Mouse (Mus musculus): ENCODE measurements around the gene Sp1. TPM values are rescaled to one million over a fixed set of nuclear protein-coding genes. Genes with fewer than 3 reads are reported as not detected.

Sp1 gene
- total and polyA plus RNA-seq, 2 experiments from 2014 or later = 2.8 to 20.9 TPM

GRCm38 (mm10) chr15:102483136-102483535 is 77.2 kb downstream of the Sp1 start:
- Histone ChIP-seq H3K4me3 (ENCODE audit: low read depth, low read length) (no peak overlapping the region), H3K36me3 (ENCODE audit: insufficient read depth, low read length) (peaks cover 40% of the 10 kb centered on the region), H3K4me1 (ENCODE audit: insufficient read depth, low read length) (no peaks in the 10 kb centered on the region), H3K9me3 (ENCODE audit: low read length) (no peaks in the 10 kb centered on the region), H3K9ac (replicated peaks; ENCODE audit: low read length, poor library complexity, severe bottlenecking) (no peak overlapping the region), H3K27me3 (ENCODE audit: insufficient read depth, low read length) (no peaks in the 10 kb centered on the region), H3K4me2 (ENCODE audit: low read depth, low read length, poor library complexity, severe bottlenecking) (no peak overlapping the region), H3K27ac (ENCODE audit: low read depth, low read length) (no peak overlapping the region)
- 89% methylated on average over 3 of the region's 3 CpGs for WGBS
- DNase-seq (ENCODE audit: low spot score) (no peak), ATAC-seq (ENCODE audit: low FRiP score) (no peak)
- TF ChIP-seq CTCF (IDR thresholded peaks at IDR 0.05) = no peak

GRCm38 (mm10) chr15:102485853-102486252 is 79.9 kb downstream of the Sp1 start:
- DNase-seq (ENCODE audit: low spot score) (no peak), ATAC-seq (ENCODE audit: low FRiP score) (no peak)
- Histone ChIP-seq H3K4me3 (ENCODE audit: low read depth, low read length) (no peak overlapping the region), H3K27ac (ENCODE audit: low read depth, low read length) (no peak overlapping the region), H3K9me3 (ENCODE audit: low read length) (no peaks in the 10 kb centered on the region), H3K9ac (replicated peaks; ENCODE audit: low read length, poor library complexity, severe bottlenecking) (no peak overlapping the region), H3K27me3 (ENCODE audit: insufficient read depth, low read length) (no peaks in the 10 kb centered on the region), H3K36me3 (ENCODE audit: insufficient read depth, low read length) (peaks cover 51% of the 10 kb centered on the region), H3K4me1 (ENCODE audit: insufficient read depth, low read length) (no peaks in the 10 kb centered on the region), H3K4me2 (ENCODE audit: low read depth, low read length, poor library complexity, severe bottlenecking) (no peak overlapping the region)
- WGBS = 94% methylated on average over 12 of the region's 12 CpGs
- TF ChIP-seq CTCF (IDR thresholded peaks at IDR 0.05) = no peak

Other genes with a start within 250 kb of the Sp1 start
- 42.9 and 57.7 TPM in 2 replicates for gene Zfp740, start 202.9 kb upstream of the Sp1 start, total RNA-seq (2014; rRNA removed)
- gene Zfp740, start 202.9 kb upstream of the Sp1 start, polyA plus RNA-seq (2015; fragmentation: Nextera tagmentation; extraction: Ambion mirVana) = 25.1 and 27.6 TPM in 2 replicates
- gene Csad, start 201.4 kb upstream of the Sp1 start, total RNA-seq (2014; rRNA removed) = 30.3 and 47.5 TPM in 2 replicates
- 32.8 and 34.6 TPM in 2 replicates for gene Csad, start 201.4 kb upstream of the Sp1 start, polyA plus RNA-seq (2015; fragmentation: Nextera tagmentation; extraction: Ambion mirVana)
- gene Itgb7, start 174.2 kb upstream of the Sp1 start, total RNA-seq (2014; rRNA removed) = 0.88 and 1.5 TPM in 2 replicates
- 1.1 and 1.2 TPM in 2 replicates for gene Itgb7, start 174.2 kb upstream of the Sp1 start, polyA plus RNA-seq (2015; fragmentation: Nextera tagmentation; extraction: Ambion mirVana)
- gene Rarg, start 148.6 kb upstream of the Sp1 start, total RNA-seq (2014; rRNA removed) = 4.4 and 12.6 TPM in 2 replicates
- 3.9 and 4.2 TPM in 2 replicates for gene Rarg, start 148.6 kb upstream of the Sp1 start, polyA plus RNA-seq (2015; fragmentation: Nextera tagmentation; extraction: Ambion mirVana)
- not detected in 2 replicates for gene Gm9918, start 135.6 kb upstream of the Sp1 start, total RNA-seq (2014; rRNA removed)
- gene Gm9918, start 135.6 kb upstream of the Sp1 start, polyA plus RNA-seq (2015; fragmentation: Nextera tagmentation; extraction: Ambion mirVana) = not detected in 2 replicates
- 43.3 and 59.3 TPM in 2 replicates for gene Mfsd5, start 126.7 kb upstream of the Sp1 start, total RNA-seq (2014; rRNA removed)
- 63.5 and 67.3 TPM in 2 replicates for gene Mfsd5, start 126.7 kb upstream of the Sp1 start, polyA plus RNA-seq (2015; fragmentation: Nextera tagmentation; extraction: Ambion mirVana)
- gene Espl1, start 109.9 kb upstream of the Sp1 start, total RNA-seq (2014; rRNA removed) = 2.7 and 4.5 TPM in 2 replicates
- gene Espl1, start 109.9 kb upstream of the Sp1 start, polyA plus RNA-seq (2015; fragmentation: Nextera tagmentation; extraction: Ambion mirVana) = 1.7 and 2.7 TPM in 2 replicates
- gene Pfdn5, start 80.0 kb upstream of the Sp1 start, total RNA-seq (2014; rRNA removed) = 145 and 153 TPM in 2 replicates
- gene Pfdn5, start 80.0 kb upstream of the Sp1 start, polyA plus RNA-seq (2015; fragmentation: Nextera tagmentation; extraction: Ambion mirVana) = 525 and 567 TPM in 2 replicates
- gene Myg1, start 74.4 kb upstream of the Sp1 start, total RNA-seq (2014; rRNA removed) = 63.1 and 69.1 TPM in 2 replicates
- 83.2 and 87.1 TPM in 2 replicates for gene Myg1, start 74.4 kb upstream of the Sp1 start, polyA plus RNA-seq (2015; fragmentation: Nextera tagmentation; extraction: Ambion mirVana)
- gene Aaas, start 55.4 kb upstream of the Sp1 start, total RNA-seq (2014; rRNA removed) = 21.8 and 31.1 TPM in 2 replicates
- gene Aaas, start 55.4 kb upstream of the Sp1 start, polyA plus RNA-seq (2015; fragmentation: Nextera tagmentation; extraction: Ambion mirVana) = 30.1 and 32.8 TPM in 2 replicates
- gene Sp7, start 39.0 kb upstream of the Sp1 start, total RNA-seq (2014; rRNA removed) = 0.47 and 0.60 TPM in 2 replicates
- 0.10 and 0.31 TPM in 2 replicates for gene Sp7, start 39.0 kb upstream of the Sp1 start, polyA plus RNA-seq (2015; fragmentation: Nextera tagmentation; extraction: Ambion mirVana)
- gene Amhr2, start 39.2 kb downstream of the Sp1 start, total RNA-seq (2014; rRNA removed) = 0.38 and 0.85 TPM in 2 replicates
- gene Amhr2, start 39.2 kb downstream of the Sp1 start, polyA plus RNA-seq (2015; fragmentation: Nextera tagmentation; extraction: Ambion mirVana) = 0.60 and 1.0 TPM in 2 replicates
- 23.1 and 23.2 TPM in 2 replicates for gene Prr13, start 52.9 kb downstream of the Sp1 start, total RNA-seq (2014; rRNA removed)
- gene Prr13, start 52.9 kb downstream of the Sp1 start, polyA plus RNA-seq (2015; fragmentation: Nextera tagmentation; extraction: Ambion mirVana) = 93.5 and 99.1 TPM in 2 replicates
- gene Pcbp2, start 64.4 kb downstream of the Sp1 start, total RNA-seq (2014; rRNA removed) = 150 and 181 TPM in 2 replicates
- gene Pcbp2, start 64.4 kb downstream of the Sp1 start, polyA plus RNA-seq (2015; fragmentation: Nextera tagmentation; extraction: Ambion mirVana) = 90.3 and 103 TPM in 2 replicates
- not detected in 2 replicates for gene Gm10337, start 97.6 kb downstream of the Sp1 start, total RNA-seq (2014; rRNA removed)
- gene Gm10337, start 97.6 kb downstream of the Sp1 start, polyA plus RNA-seq (2015; fragmentation: Nextera tagmentation; extraction: Ambion mirVana) = 15.9 and 18.2 TPM in 2 replicates
- 73.3 and 82.1 TPM in 2 replicates for gene Map3k12, start 110.9 kb downstream of the Sp1 start, total RNA-seq (2014; rRNA removed)
- gene Map3k12, start 110.9 kb downstream of the Sp1 start, polyA plus RNA-seq (2015; fragmentation: Nextera tagmentation; extraction: Ambion mirVana) = 49.7 and 50.1 TPM in 2 replicates
- gene Tarbp2, start 112.0 kb downstream of the Sp1 start, total RNA-seq (2014; rRNA removed) = 78.4 and 96.9 TPM in 2 replicates
- 107 and 116 TPM in 2 replicates for gene Tarbp2, start 112.0 kb downstream of the Sp1 start, polyA plus RNA-seq (2015; fragmentation: Nextera tagmentation; extraction: Ambion mirVana)
- 2.6 and 2.7 TPM in 2 replicates for gene Npff, start 118.8 kb downstream of the Sp1 start, total RNA-seq (2014; rRNA removed)
- gene Npff, start 118.8 kb downstream of the Sp1 start, polyA plus RNA-seq (2015; fragmentation: Nextera tagmentation; extraction: Ambion mirVana) = 0.99 and 1.3 TPM in 2 replicates
- gene Gm28047, start 218.9 kb downstream of the Sp1 start, total RNA-seq (2014; rRNA removed) = not detected in 2 replicates
- gene Gm28047, start 218.9 kb downstream of the Sp1 start, polyA plus RNA-seq (2015; fragmentation: Nextera tagmentation; extraction: Ambion mirVana) = not detected in 2 replicates
- 16.8 and 18.6 TPM in 2 replicates for gene Atf7, start 219.3 kb downstream of the Sp1 start, total RNA-seq (2014; rRNA removed)
- gene Atf7, start 219.3 kb downstream of the Sp1 start, polyA plus RNA-seq (2015; fragmentation: Nextera tagmentation; extraction: Ambion mirVana) = 7.5 and 10.9 TPM in 2 replicates

Measured in midbrain, postnatal 0 days (tissue).